Mouse (Mus musculus) cerebellum, postnatal 36 days (tissue): ENCODE measurements around the gene Kcnn3.

ENCODE experiments used
- DNase-seq, 2 experiments: peaks; one replicate each; pipeline ENCODE4 v3.0.0; 2021 to 2022; ENCODE audit warnings: mixed read lengths in 2 of 2

The Kcnn3 gene

DNA sequence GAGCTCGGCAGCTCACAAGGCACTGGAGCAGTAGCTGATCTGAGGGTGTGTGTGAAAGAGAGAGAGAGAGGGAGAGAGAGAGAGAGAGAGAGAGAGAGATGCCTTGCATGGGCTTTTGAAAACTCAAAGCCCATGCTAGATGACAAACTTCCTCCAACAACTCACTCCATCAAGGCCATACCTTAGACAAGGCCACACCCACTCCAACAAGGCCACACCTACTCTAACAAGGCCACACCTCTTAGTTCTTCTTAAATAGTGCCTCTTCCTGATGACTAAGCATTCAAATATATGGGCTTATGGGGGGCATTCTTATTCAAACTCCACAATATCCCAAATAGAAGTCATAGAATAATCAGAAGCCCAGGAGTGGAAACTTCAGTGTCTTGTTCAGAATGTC, 49.1 kb downstream of the Kcnn3 start:
- no peak for DNase-seq

DNA sequence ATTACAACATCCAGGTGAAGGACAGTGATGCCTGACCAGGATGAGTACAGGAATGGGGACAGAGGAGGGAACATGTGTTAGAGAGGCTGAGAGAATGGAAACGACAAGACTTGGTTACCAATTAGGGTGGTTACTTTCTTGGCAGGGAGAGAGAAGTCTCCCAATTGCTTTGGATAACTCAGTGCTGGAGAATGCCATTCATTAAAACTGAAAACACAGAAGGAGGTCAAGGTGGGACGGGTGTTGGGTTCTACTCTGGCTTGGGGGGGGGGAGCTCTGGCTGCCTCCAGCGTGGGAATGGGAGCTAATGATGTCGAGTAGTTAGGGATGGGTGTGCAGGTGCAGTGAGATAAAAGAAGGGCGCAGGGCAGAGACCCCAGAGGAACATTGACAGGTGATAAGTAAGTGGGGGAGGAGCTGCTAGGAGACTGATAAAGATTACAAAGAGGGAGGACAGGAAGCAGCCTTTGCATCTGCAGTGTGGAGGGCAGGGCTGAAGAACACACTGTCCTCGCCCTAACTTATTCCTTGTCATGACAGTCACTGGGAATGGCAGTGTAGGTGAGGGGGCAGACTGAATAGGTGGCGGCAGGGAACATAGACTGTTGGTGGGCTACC, 49.9 kb downstream of the Kcnn3 start:
- no peak for DNase-seq

- no peak for DNase-seq
Measured at GRCm38 (mm10) chr3:89570362-89570761, 50.4 kb downstream of the Kcnn3 start.

GRCm38 (mm10) chr3:89574260-89574659, 54.3 kb downstream of the Kcnn3 start:
- DNase-seq: no peak

- DNase-seq: no peak
Measured at GRCm38 (mm10) chr3:89576381-89576780, 56.4 kb downstream of the Kcnn3 start.

DNA sequence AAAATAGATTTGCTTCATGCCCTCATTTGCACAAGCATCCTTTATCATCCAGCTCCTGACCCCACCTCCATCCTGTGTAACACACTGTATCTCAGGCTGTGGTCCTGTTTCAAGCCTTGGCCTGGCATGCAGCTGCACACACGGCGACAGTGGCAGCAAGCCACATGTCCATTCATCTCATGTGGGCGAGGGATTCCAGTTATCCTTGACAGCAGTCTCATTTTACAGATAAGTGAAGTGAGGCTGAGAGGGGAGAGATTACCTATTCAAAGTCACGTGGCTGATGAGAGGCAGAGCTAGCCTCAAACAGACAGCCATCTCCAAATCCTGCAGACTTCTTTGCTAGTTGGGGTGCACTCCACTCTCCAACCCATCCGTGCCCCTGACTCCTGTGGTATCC, 57.2 kb downstream of the Kcnn3 start:
- DNase-seq: no peak

DNA sequence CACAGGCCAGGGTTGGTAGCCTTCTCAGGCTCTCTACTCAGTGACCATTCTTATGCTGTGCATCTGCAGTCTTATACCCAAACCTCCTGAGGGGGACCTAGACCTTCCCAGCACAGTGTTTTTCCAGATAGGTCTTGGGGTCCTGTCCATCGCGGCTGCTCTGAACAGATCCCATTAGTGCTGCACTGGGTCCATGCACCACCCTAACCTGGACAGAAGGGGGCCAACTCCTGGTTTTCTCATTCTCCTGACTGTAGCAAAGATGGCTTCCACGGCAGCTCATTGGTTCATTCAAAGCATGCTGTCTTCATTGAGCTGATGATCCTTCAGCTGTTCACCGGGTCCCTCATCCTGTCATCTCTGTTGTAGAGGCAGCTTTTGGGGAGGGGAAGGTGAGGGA, 58.1 kb downstream of the Kcnn3 start:
- DNase-seq: no peak

DNA sequence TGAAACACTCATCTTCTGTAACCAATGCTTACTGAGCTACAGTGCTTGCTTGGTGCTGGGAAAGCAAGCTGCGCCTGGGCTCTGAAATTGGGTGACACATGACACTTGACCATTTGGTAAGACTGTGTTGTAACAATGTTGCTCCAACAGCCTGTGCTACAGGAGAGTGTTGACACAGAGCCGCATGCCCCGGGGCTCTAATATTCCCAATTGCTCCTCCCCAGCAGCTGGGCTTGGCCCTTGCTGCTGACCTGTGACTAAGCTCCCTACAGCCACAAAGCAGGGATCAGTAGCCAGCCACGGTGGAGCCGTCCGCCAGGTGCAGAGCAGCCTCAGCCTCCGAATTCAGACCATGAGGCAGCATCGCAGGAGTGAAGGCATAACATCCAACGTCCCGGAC, 58.8 kb downstream of the Kcnn3 start:
- no peak for DNase-seq

GRCm38 (mm10) chr3:89584254-89584653, 64.3 kb downstream of the Kcnn3 start:
- DNase-seq: no peak

DNA sequence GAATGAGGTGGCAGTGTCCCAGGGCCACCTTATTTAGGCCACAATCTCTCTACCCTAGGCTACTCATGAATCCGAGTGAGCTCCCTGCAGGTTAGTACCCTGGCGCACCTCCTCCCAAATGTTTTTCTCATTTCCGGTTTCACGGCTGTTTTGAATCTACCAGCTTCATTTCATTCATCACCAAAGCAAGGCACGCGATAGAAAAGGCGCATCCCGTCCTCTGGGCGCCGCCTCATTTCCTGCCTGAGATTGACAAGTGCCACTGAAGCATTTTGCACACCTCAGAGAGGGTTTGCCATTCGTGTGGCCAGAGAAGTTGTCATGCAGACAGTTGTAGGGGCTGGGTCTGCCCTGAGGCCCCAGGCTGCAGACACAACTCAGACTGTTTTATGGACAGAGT, 68.5 kb downstream of the Kcnn3 start:
- DNase-seq: no peak

DNA sequence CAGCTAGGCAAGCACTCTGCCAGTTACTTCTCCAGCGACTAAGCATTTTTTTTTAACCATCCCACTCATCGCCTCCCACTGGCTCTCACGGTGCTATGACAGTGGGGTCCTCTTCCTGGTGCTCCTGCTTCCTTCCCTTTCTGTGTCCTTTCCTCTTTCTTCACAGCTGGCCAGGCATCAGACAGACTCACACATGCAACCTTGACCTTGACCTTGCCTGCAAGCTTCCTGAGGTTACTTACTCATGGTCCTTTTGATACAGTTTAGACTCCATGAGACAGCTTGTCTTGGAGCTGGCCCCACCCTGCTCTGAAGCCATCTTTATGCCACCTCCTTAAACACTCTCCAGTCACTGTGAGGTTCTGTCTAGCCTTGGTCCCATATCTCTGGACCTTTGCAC, 69.4 kb downstream of the Kcnn3 start:
- DNase-seq: no peak

DNA sequence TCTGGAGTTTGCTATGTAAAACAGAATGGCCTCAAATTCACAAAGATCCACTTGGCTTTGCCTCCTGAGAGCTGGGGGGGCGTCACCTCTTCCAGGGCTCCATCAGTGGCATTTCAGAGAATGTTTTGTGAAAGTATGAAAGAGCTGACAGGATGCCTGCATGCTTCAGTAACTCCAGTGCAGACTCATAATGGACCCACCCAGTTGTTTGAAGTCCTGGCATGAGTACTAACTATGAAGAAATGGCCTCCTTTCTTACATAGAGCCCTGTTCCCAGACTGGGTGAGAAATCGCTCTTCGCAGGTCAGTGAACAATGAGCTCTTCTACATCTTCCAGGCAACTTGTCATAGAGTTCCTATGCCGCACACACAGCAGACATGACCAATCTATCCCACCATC, 70.4 kb downstream of the Kcnn3 start:
- no peak for DNase-seq

- peak; percentile 20 to 27 for DNase-seq
Measured at GRCm38 (mm10) chr3:89591461-89591860, 71.5 kb downstream of the Kcnn3 start.

- DNase-seq: no peak
Measured at GRCm38 (mm10) chr3:89592809-89593208, 72.8 kb downstream of the Kcnn3 start.

DNA sequence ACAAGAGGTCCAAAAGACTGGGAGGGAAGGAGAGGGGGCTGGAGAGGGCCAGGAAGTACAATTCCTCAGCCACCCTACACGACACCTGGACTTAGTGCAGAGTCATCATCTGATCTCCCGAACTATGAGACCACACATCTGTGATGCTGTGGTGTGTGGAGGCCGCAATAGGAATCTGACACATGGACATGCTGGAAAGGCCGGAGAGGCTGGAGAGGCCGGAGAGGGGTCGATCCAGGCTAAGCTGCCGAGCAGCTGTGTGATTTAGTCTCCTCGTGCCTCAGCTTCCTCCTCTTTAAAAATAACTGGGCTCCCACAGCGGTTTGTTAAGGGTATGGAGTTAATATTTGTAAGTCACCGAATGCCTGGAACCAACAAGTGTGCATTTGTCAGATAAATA, 73.6 kb downstream of the Kcnn3 start:
- no peak for DNase-seq

DNA sequence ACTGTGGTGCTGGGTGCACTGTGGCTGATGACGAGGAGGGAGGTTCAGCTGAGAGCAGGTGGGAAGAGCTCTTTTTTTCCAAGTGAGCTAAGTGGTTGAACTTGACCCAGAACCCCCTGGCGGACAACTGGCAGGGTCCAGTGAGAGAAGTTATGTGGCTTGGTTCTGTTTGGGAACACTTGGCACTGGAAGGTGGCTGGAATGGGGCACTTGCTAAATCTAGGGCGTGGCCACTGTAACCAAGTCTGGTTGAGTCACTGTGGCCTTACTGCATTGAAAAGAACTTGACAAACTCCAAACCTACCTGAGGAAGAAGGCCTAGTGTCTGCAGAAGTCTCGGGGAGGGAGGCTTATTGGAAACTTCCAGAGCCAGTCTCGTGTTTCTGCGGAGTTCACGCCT, 78.4 kb downstream of the Kcnn3 start:
- no peak for DNase-seq

DNA sequence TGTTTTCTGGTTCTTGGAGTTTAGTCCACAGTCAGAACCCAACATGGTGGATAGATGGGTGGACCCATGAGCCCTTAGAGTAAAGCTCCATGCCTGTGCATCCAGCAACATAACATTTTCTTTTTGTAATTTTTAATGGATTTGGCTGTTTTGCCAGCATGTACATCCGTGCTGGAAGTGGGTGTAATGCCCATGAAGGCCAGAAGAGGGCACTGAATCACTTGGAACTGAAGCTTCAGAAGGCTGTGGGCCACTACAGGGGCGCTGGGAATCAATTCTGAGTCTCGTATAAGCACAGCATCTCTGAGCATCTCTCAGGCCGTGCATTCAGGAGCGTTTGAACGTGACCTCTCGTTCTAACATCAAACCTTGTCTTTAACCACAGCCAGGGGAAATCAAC, 79.0 kb downstream of the Kcnn3 start:
- no peak for DNase-seq

DNA sequence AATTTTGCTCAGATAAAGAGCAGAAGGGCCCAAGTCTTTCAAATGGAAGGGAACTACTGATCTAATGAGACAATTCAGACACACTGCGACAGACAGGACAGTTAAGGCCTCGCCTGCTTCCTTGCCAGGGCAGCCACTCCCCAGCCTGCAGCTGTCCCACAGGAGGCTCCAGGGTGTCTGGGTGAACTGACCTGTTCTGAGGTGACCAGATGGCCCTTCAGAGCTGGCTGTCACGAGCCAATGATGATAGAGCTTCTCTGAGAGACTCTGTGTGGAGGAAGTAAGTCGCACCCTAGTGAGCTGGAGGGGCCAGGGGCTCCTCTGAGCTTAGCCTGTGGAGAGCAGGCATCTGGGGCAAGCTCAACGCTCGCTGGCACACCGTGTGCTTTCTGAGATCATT, 81.1 kb downstream of the Kcnn3 start:
- DNase-seq: no peak

DNA sequence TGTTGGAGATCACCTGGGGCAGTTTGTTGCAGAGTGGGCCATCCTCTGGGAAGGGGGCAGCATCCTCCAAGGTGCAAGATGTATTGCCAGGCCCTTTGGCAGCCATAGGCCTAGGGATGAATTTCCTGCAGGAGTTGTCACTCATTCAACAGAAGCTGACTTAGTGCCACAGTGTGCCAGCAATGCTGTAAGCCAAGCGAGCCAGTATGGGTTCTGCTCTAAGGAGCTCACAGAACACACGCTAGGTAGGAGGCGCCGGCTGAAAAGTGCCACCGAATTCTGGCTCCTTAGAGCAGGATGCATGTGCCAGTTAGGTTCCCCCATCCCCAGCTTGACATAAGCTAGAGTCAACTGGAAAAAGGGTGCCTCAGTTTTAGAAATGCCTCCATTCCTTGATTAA, 83.3 kb downstream of the Kcnn3 start:
- DNase-seq: no peak

GRCm38 (mm10) chr3:89605235-89605634, 85.3 kb downstream of the Kcnn3 start:
- no peak for DNase-seq

DNA sequence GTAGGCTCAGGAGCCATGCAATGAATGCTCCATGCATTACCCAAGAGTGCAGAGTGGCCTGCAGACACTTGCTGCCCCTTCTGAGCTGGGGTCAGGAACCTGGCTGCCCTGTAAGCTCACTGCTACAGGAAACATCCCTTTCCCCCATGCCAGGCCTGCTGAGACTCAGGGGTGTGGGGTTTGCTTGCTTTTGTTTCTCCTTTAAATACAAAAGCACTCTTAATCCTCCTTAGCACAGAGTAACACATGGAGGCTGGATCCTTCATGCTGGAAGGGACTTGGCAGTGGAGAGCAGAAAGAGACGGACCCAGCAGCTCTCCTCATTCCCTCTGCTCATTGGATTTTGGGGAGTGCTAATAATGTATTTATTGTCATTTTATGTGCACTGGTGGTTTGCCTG, 87.4 kb downstream of the Kcnn3 start:
- DNase-seq: no peak

- no peak for DNase-seq
Measured at GRCm38 (mm10) chr3:89612048-89612447, 92.1 kb downstream of the Kcnn3 start.

DNA sequence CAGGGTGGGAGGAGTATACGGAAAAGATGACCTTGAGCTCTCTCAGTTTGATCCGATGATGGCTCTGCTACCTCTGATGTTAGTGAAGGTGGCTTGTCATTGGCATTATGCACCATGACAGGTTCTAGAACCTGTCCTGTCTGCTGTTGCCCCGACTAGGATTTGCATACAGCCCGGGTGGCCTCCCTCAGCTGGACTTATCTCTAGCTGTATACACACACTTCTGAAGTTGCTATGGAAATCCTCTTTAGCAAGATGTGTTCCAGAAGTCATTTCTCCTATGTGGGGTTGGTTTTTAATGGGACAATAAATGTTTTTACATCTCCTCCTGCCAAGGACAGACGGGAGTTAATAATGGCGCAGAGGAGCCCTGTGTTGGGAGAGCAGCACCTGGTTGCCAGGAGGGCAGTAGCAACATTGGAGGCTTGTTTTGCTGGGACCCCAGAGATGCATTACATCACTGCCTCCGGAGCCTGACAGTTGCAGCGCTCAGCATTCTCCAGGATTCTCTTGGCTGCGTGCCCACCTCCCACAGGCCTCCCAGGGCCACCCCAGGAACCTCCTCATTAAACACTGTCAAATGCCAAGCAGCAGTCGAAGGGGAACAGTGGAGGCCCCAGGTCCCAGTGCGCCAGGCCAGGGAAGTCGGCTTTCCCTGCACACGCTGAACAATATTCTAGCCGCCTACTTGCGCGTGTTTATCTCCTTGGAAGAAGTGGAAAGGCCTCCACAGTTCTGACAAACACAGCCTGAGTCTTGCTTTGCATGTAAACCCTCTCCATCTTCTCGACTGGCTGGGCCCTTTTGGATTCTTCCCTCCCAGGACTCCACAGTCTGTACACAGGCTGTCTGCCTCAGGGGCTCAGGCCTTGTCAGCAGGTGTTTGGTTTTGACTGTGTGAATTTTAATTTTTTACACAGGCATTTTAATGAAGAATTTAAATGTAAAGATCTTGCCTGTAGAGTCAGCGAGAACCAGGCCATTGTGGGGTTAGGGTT, 93.9 kb downstream of the Kcnn3 start:
- peak; percentile 16 to 33 for DNase-seq

DNA sequence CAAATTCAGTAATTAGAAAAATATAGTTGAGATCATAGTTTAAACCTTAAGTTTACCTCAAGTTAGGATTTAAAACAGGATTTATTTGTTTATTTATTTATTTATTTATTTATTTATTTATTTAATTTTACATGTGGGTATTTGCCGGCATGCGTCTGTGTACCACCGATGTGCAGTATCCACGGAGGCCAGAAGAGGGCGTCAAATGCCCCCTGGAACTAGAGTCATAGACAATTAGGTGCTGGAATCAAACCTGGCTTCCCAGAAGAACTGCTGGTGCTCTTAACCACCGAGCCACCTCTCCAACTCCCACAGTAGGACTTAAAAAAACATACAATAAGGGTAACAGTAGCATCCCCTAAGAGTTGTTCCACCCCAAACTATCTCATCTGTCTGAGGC, 96.9 kb downstream of the Kcnn3 start:
- no peak for DNase-seq
